Mouse (Mus musculus) G1E-ER4 (cell line): ENCODE results near the gene Kif5a. TPM values are rescaled to one million over a fixed set of nuclear protein-coding genes. Genes with fewer than 3 reads are reported as not detected.

Source experiments
- GATA1 ChIP-seq: IDR thresholded peaks from one replicate; pipeline ENCODE4 v1.8.0; 2012; ENCODE audit warnings: low read length, inconsistent platforms
- polyA plus RNA-seq: library from polyadenylated mRNA; stranded (reverse); fragments of >175 nt; gene quantifications from 2 replicates; pipeline ENCODE4 v1.2.3, GENCODE M21; 2012

Kif5a gene
- polyA plus RNA-seq, 1 experiment, result 0.23 TPM

DNA sequence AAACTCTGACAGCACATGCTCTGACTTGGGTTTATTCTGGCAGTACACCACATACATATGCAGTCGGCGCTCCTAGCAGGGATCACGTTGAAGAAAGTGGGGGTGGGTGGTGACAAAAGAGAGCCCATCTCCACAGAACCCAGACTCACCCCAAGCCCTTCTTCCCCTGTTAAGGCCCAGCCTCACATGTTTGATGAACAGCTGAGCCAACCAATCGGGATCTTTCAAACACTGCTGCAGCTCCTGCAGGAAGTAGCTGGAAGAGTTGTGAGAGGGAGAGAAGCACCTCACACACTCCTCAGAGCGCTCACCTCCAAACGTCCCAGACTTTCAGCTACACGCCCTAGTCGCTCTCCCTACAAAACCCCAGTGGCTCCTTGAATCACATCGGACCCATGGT is 78.0 kb downstream of the Kif5a start:
- TF ChIP-seq GATA1, result no peak

DNA sequence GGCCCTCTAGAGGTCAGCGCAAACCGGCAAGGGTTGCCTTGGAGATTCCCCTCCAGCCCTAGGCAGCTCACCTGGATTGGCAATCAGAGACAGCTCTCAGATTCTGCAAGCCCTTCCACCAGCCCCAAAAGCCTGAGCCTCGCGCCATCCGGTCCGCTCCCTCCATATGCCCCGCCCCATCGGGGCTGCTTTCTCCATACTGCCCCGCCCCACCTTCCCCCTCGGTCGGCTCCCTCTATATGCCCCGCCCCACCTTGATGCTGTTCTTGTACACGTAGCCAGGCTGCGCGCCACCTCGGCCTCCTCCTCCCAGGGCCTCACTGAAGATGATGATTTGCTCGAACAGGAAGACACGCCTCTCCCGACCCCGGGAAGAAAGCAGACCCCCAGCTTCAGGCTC is 79.4 kb downstream of the Kif5a start:
- no peak for TF ChIP-seq GATA1

DNA sequence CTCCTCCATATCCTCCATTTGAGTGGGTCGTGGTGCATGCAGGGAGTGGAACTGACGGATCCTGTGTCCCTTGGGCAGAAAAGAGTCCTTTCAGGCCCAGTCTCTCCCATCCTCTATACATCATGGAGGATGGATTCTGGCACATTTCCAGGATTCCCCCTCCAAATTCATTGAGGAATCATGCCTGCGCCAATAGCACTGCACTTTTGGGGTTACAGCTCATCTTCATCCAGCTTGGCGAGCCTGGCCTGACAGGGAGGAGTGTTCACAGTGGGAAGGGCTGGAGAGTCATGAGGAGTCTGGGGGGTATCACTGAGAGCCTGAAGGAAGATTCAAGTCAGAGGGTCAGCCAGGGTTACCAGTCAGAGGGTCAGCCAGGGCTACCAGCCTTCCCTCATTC is 80.5 kb downstream of the Kif5a start:
- no peak for TF ChIP-seq GATA1

DNA sequence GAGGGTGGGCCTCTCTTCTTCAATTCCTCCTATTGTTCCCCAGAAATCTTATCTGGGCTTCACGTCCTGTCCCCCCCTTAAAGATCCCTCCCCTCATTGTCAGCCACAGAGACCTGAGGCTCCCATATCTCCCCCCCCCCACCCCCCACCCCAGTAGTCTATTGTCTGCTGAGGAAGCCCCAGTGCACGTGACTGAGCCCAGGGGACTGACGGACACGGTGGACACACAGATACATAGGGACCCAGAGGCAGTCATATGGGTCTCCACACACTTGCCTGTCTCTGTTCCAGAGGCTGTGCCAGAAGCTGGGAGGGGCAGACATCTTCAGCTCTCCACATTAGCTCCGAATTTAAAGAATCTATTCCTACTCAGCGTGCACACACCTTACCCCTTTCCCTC is 81.6 kb downstream of the Kif5a start:
- no peak for TF ChIP-seq GATA1

DNA sequence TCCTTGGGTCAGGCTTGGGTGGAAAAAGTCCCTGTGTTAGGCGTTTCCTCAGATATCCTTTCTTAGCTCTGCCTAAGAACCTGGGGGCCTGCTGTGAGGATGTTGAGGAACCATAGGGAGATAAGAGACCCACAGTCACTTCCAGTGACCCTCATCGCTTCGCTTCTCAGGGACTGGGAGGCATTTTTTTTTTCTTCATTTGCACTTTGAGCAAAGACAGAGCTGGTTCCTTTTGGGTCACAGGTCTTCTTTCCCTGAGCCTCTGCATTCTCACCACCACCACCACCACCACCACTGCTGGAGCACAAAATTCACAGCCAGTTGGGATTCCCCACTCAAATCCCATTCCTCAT is 82.5 kb downstream of the Kif5a start:
- TF ChIP-seq GATA1, result no peak

DNA sequence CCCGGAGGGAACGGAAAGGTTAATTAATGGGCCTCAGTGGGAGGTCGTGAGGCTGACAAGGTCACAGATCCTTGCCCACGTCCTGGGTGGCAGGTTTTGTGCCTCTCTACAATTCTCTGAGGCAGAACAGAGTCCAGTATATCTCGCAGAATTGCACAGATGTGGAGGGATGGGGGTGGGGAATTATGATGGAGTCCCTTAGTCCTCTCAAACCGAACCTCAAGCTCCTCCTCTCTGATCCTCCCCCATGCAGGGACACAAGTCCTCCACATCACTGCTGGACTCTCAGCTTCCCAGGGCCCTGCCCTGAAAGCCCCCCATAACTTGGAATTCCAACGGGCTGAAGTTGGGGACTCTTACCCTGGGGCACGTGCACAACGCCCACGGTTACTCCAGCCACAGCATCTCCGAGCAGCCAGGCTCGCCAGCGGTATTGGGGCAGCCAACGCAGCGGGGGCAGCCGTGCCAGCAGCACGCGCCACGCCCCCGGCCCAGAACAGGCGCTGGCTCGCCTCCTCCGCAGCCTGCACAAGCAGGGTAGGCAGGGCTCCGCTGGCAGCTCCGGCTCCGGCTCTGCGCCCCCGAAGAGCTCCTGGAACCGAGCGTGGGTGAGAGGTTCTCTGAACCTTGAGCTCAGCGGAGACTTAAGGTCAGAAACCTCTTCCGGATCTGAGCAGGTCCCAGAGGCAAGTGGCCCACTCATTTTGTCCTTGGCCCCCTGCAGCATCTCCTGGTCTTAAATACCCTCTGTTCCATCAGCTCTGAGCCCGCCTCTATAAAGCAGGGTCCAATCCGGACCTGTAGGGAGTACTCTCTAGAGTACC is 83.1 kb downstream of the Kif5a start, which contains the start of gene Slc26a10:
Gene Slc26a10 (minus strand): TSS at position 775 of the 824 bp plus-strand sequence.
- TF ChIP-seq GATA1, result no peak

DNA sequence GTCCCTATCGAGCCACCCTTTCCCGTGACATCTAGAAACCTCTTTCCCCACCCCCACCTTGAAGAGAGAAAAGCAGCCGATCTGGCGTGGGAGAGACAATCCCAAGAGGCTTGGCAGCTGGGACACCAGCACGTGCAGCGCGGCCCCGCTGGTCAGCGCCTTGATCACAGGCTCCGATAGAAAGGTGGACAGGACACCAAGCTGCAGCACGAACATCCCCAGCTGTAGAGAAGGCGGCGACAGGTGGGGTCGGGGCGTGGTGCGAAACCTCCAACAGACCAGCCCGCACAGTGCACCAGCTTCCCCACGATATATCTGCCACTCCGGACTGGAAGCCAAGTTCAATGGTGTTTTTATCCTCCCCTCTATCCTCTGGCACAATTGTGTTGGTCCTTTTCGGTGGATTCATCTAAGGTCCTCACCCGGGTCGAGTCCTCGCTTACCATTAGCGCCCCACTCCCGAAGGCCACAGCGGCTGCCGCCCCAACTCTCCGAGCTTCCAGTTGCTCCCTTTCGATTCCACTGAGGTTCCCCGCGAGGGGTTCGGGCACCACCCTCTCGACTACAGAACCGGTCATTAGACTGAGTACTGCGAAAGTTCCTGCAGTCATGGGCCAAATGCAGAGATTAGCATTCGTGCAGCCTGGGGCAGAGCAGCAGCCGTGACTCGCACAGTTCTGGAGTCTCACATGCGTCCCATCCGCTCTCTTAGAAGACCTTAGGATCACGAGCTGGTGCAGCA is 84.7 kb downstream of the Kif5a start:
- TF ChIP-seq GATA1, result no peak

DNA sequence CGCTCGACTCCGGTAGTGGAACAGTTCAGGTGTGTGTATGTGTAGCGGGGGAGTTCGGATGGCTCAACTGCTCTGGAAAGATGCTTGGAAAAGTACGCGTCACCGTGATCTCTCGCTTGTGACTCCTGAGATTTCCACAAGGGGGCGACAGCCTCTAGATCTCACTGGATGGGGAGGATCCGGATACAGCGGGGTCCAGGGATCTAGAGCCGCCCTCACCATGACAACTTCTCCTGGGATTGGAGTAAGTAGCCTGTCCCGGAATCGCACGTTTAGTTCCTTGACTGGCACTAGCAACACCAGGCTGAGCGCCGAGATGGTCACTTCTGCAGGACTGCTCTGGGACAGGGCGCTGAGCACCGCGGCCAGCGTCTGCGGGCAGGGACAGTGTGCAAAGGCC is 85.4 kb downstream of the Kif5a start:
- no peak for TF ChIP-seq GATA1

DNA sequence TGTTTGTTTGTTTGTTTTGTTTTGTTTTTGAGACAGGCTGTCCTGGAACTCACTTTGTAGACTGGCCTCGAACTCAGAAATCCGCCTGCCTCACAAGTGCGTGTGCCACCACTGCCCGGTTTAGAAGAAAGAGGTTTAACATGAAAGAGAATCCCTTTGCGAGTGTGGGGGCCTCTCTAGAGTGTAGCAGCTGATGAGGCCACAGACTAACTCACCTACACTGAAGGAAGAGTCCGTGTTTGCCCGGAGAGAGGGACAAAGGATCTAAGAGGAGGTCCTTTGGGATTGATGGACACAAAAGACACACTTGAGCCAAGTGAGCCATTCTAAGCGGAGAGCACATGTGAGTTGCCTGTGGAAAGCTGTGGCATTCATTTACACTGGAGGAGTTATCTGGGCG is 85.9 kb downstream of the Kif5a start:
- TF ChIP-seq GATA1, result no peak

DNA sequence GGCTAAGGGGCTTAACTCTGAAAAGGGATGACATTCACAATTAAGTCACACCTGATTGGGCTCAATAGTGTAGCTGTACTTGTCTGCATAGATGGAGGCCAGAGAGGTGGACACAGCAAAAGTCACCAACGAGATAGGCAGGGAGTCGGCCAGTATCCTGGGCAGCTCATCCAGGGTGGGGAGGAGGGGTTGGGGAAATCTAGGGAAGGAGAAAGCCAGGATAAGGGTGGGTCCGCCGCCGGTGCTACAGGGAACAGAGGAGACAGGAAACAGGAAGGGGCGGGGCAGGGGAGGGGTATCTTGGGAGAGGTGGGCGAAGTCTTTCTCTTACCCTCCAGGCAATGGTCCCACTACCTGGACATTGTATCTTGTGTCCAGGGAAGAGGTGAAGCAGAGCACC is 86.4 kb downstream of the Kif5a start:
- TF ChIP-seq GATA1, result no peak

DNA sequence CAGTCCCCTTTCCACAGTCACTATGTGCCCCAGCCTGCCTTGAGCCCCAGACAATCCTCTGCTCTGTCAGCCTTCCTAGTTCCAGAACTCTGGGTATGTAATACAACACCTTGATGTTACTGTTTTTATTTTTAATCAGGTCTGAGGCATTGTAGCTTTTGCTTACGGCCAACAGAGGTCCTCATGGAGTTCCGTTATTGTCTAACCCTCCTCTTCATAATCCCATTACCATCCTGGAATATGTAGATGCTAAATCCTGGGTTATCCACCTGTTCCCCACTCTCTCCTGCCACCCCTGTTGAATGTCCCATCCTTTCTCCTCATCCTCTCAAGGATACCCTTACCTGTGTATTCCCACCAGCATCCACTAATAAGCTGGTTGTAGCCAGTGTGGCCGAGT is 86.9 kb downstream of the Kif5a start:
- no peak for TF ChIP-seq GATA1

Other genes starting within 250 kb of the Kif5a start
- 69.6 and 77.9 TPM in 2 replicates for gene Tsfm, start 232.5 kb downstream of the Kif5a start, polyA plus RNA-seq
- gene Mettl1, start 221.9 kb downstream of the Kif5a start, polyA plus RNA-seq, result 17.5 and 38.2 TPM in 2 replicates
- 0.09 and 0.10 TPM in 2 replicates for gene Eef1akmt3, start 221.8 kb downstream of the Kif5a start, polyA plus RNA-seq
- gene Cyp27b1, start 215.1 kb downstream of the Kif5a start, polyA plus RNA-seq, result 0.03 and 0.11 TPM in 2 replicates
- 0.72 TPM in 2 replicates for gene March9, start 203.2 kb downstream of the Kif5a start, polyA plus RNA-seq
- 1,725 and 2,105 TPM in 2 replicates for gene Cdk4, start 199.8 kb downstream of the Kif5a start, polyA plus RNA-seq
- gene Tspan31, start 193.1 kb downstream of the Kif5a start, polyA plus RNA-seq, result 33.1 and 45.9 TPM in 2 replicates
- gene Agap2, start 188.1 kb downstream of the Kif5a start, polyA plus RNA-seq, result 0.14 and 0.28 TPM in 2 replicates
- 104 and 109 TPM in 2 replicates for gene Os9, start 142.2 kb downstream of the Kif5a start, polyA plus RNA-seq
- 143 and 205 TPM in 2 replicates for gene B4galnt1, start 98.1 kb downstream of the Kif5a start, polyA plus RNA-seq
- gene Slc26a10, start 82.7 kb downstream of the Kif5a start, polyA plus RNA-seq, result 0.33 and 0.66 TPM in 2 replicates
- 61.8 and 77.7 TPM in 2 replicates for gene Arhgef25, start 73.3 kb downstream of the Kif5a start, polyA plus RNA-seq
- 129 and 155 TPM in 2 replicates for gene Dtx3, start 67.6 kb downstream of the Kif5a start, polyA plus RNA-seq
- gene Pip4k2c, start 51.8 kb downstream of the Kif5a start, polyA plus RNA-seq, result 78.0 and 80.6 TPM in 2 replicates
- gene Dctn2, start 3.0 kb upstream of the Kif5a start, polyA plus RNA-seq, result 172 and 175 TPM in 2 replicates
- 225 and 300 TPM in 2 replicates for gene Mbd6, start 25.7 kb upstream of the Kif5a start, polyA plus RNA-seq
- gene Mars, start 48.4 kb upstream of the Kif5a start, polyA plus RNA-seq, result 81.9 and 143 TPM in 2 replicates
- gene Arhgap9, start 58.6 kb upstream of the Kif5a start, polyA plus RNA-seq, result 21.2 and 32.2 TPM in 2 replicates
- 0.05 and 0.06 TPM in 2 replicates for gene Gli1, start 78.6 kb upstream of the Kif5a start, polyA plus RNA-seq
- gene Inhbe, start 91.1 kb upstream of the Kif5a start, polyA plus RNA-seq, result not detected in 2 replicates
- not detected in 2 replicates for gene Inhbc, start 107.1 kb upstream of the Kif5a start, polyA plus RNA-seq
- 79.9 and 87.4 TPM in 2 replicates for gene R3hdm2, start 117.0 kb upstream of the Kif5a start, polyA plus RNA-seq
- gene Stac3, start 238.3 kb upstream of the Kif5a start, polyA plus RNA-seq, result 0.10 and 0.22 TPM in 2 replicates